Mouse (Mus musculus) heart, postnatal 0 days (tissue): Measurements from ENCODE around the gene Ascl3.

ENCODE experiments used
- CTCF ChIP-seq: IDR thresholded peaks from 2 replicates; pipeline ENCODE4 v1.5.1; 2016; ENCODE audit warnings: antibody characterized with exemption, control low read depth, low read depth
- EP300 ChIP-seq: IDR thresholded peaks from 2 replicates; pipeline ENCODE4 v1.6.1; 2016; ENCODE audit warnings: antibody characterized with exemption, low read depth

DNA sequence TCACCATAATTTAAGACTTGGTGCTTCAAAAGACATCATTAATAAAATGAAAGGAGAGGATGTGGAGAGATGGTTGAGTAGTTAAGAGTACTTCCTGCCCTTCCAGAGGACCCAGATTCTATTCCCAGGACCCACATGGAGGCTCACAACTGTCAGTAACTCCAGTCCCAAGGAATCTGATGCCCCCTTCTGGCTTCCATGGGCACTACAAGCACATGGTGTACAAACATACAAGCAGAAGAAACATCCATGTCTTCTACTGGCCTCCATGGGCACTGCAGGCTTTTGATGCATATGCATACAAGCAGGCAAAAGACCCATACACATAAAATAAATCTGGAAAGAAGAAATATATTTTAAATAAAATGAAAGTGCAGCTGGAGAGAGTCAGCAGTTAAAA lies 31.3 kb downstream of the Ascl3 start:
- TF ChIP-seq CTCF: no peak
- TF ChIP-seq EP300: no peak
